Mouse (Mus musculus): Measurements from ENCODE around the gene Rab11fip4. TPM values are rescaled to one million over a fixed set of nuclear protein-coding genes. Genes with fewer than 3 reads are reported as not detected.

Gene Rab11fip4
- total and polyA plus RNA-seq, 2 experiments from 2014 or later = not detected

- Histone ChIP-seq H3K4me3 (ENCODE audit: low read depth, low read length) (no peak overlapping the region), H3K9ac (replicated peaks; ENCODE audit: low read depth, low read length) (no peak overlapping the region), H3K27ac (ENCODE audit: low read depth) (no peak overlapping the region), H3K9me3 (replicated peaks; ENCODE audit: control insufficient read depth, low read length) (no peaks in the 10 kb centered on the region), H3K36me3 (replicated peaks; ENCODE audit: control insufficient read depth, insufficient read depth, low read length) (no peaks in the 10 kb centered on the region; the same call in 1 of the 2 replicates), H3K27me3 (ENCODE audit: control insufficient read depth, insufficient read depth, low read length) (no peaks in the 10 kb centered on the region), H3K4me2 (ENCODE audit: low read depth, low read length) (no peak overlapping the region), H3K4me1 (ENCODE audit: control insufficient read depth, insufficient read depth) (peaks cover 25% of the 10 kb centered on the region)
- ATAC-seq (ENCODE audit: insufficient read depth, low read depth) (no peak), DNase-seq (ENCODE audit: low spot score) (no peak)
- WGBS = 90% methylated on average over 6 of the region's 6 CpGs
- TF ChIP-seq CTCF (IDR thresholded peaks at IDR 0.05; ENCODE audit: low read depth) (no peak), EP300 (IDR thresholded peaks at IDR 0.05; ENCODE audit: low read depth) (no peak)
These were observed 142.0 kb downstream of the Rab11fip4 start for GRCm38 (mm10) chr11:79733013-79733412.

- ATAC-seq (ENCODE audit: insufficient read depth, low read depth) (peak; percentile 20; the same call in 1 of the 2 replicates), DNase-seq (ENCODE audit: low spot score) (peak; percentile 69)
- no peak overlapping the region for H3K4me2 ChIP-seq (ENCODE audit: low read depth, low read length)
- peaks cover 29% of the 10 kb centered on the region for H3K4me1 ChIP-seq (ENCODE audit: control insufficient read depth, insufficient read depth)
- 71% methylated on average over 15 of the region's 15 CpGs for WGBS
- H3K4me3 ChIP-seq (ENCODE audit: low read depth, low read length) = no peak overlapping the region
- no peaks in the 10 kb centered on the region; the same call in 1 of the 2 replicates for H3K36me3 ChIP-seq (replicated peaks; ENCODE audit: control insufficient read depth, insufficient read depth, low read length)
- no peaks in the 10 kb centered on the region for H3K9me3 ChIP-seq (replicated peaks; ENCODE audit: control insufficient read depth, low read length)
- 0 out of 2 replicates have a peak overlapping the region, but pooled peaks have one; percentile 17 for H3K27ac ChIP-seq (ENCODE audit: low read depth)
- TF ChIP-seq CTCF (IDR thresholded peaks at IDR 0.05; ENCODE audit: low read depth) (peak; percentile 40; the same call in 1 of the 2 replicates), EP300 (IDR thresholded peaks at IDR 0.05; ENCODE audit: low read depth) (no peak)
- H3K27me3 ChIP-seq (ENCODE audit: control insufficient read depth, insufficient read depth, low read length) = no peaks in the 10 kb centered on the region
- H3K9ac ChIP-seq (replicated peaks; ENCODE audit: low read depth, low read length) = no peak overlapping the region
These were observed 145.4 kb downstream of the Rab11fip4 start for GRCm38 (mm10) chr11:79736232-79737006.

GRCm38 (mm10) chr11:79737126-79737697, 146.2 kb downstream of the Rab11fip4 start:
- ATAC-seq (ENCODE audit: insufficient read depth, low read depth) = 0 out of 2 replicates have a peak, but pooled peaks have one; percentile 25
- 40% methylated on average over 12 of the region's 12 CpGs for WGBS
- DNase-seq (ENCODE audit: low spot score) = peak; percentile 28
- H3K4me1 ChIP-seq (ENCODE audit: control insufficient read depth, insufficient read depth) = peaks cover 29% of the 10 kb centered on the region
- no peak for TF ChIP-seq EP300 (IDR thresholded peaks at IDR 0.05; ENCODE audit: low read depth)
- no peak for TF ChIP-seq CTCF (IDR thresholded peaks at IDR 0.05; ENCODE audit: low read depth)
- H3K4me3 ChIP-seq (ENCODE audit: low read depth, low read length) = no peak overlapping the region
- peak overlapping the region; percentile 86 for H3K27ac ChIP-seq (ENCODE audit: low read depth)
- H3K9me3 ChIP-seq (replicated peaks; ENCODE audit: control insufficient read depth, low read length) = no peaks in the 10 kb centered on the region
- H3K27me3 ChIP-seq (ENCODE audit: control insufficient read depth, insufficient read depth, low read length) = no peaks in the 10 kb centered on the region
- no peak overlapping the region for H3K4me2 ChIP-seq (ENCODE audit: low read depth, low read length)
- no peak overlapping the region for H3K9ac ChIP-seq (replicated peaks; ENCODE audit: low read depth, low read length)
- H3K36me3 ChIP-seq (replicated peaks; ENCODE audit: control insufficient read depth, insufficient read depth, low read length) = no peaks in the 10 kb centered on the region

- no peak for TF ChIP-seq EP300 (IDR thresholded peaks at IDR 0.05; ENCODE audit: low read depth)
- TF ChIP-seq CTCF (IDR thresholded peaks at IDR 0.05; ENCODE audit: low read depth) = no peak
- DNase-seq (ENCODE audit: low spot score) (no peak), ATAC-seq (ENCODE audit: insufficient read depth, low read depth) (no peak)
- Histone ChIP-seq H3K27me3 (ENCODE audit: control insufficient read depth, insufficient read depth, low read length) (no peaks in the 10 kb centered on the region), H3K9me3 (replicated peaks; ENCODE audit: control insufficient read depth, low read length) (no peaks in the 10 kb centered on the region), H3K36me3 (replicated peaks; ENCODE audit: control insufficient read depth, insufficient read depth, low read length) (no peaks in the 10 kb centered on the region), H3K4me2 (ENCODE audit: low read depth, low read length) (no peak overlapping the region), H3K4me3 (ENCODE audit: low read depth, low read length) (no peak overlapping the region), H3K9ac (replicated peaks; ENCODE audit: low read depth, low read length) (no peak overlapping the region), H3K4me1 (ENCODE audit: control insufficient read depth, insufficient read depth) (peaks cover 29% of the 10 kb centered on the region), H3K27ac (ENCODE audit: low read depth) (peak overlapping the region; percentile 86)
- WGBS = 79% methylated on average over 6 of the region's 6 CpGs
These were observed 147.0 kb downstream of the Rab11fip4 start for GRCm38 (mm10) chr11:79737865-79738502.

- Histone ChIP-seq H3K27me3 (ENCODE audit: control insufficient read depth, insufficient read depth, low read length) (no peaks in the 10 kb centered on the region), H3K9me3 (replicated peaks; ENCODE audit: control insufficient read depth, low read length) (no peaks in the 10 kb centered on the region), H3K36me3 (replicated peaks; ENCODE audit: control insufficient read depth, insufficient read depth, low read length) (no peaks in the 10 kb centered on the region), H3K9ac (replicated peaks; ENCODE audit: low read depth, low read length) (0 out of 2 replicates have a peak overlapping the region, but pooled peaks have one; percentile 20), H3K4me2 (ENCODE audit: low read depth, low read length) (no peak overlapping the region), H3K4me1 (ENCODE audit: control insufficient read depth, insufficient read depth) (peaks cover 29% of the 10 kb centered on the region), H3K4me3 (ENCODE audit: low read depth, low read length) (no peak overlapping the region), H3K27ac (ENCODE audit: low read depth) (peak overlapping the region; percentile 86)
- TF ChIP-seq CTCF (IDR thresholded peaks at IDR 0.05; ENCODE audit: low read depth) = no peak
- peak; percentile 72 for TF ChIP-seq EP300 (IDR thresholded peaks at IDR 0.05; ENCODE audit: low read depth)
- peak; percentile 89 for ATAC-seq (ENCODE audit: insufficient read depth, low read depth)
- peak; percentile 79 for DNase-seq (ENCODE audit: low spot score)
- 34% methylated on average over 19 of the region's 19 CpGs for WGBS
These were observed 147.9 kb downstream of the Rab11fip4 start for GRCm38 (mm10) chr11:79738725-79739558.
